Mouse (Mus musculus) kidney, postnatal 36 days (tissue): Measurements from ENCODE around the gene Gna11.
A peak's percentile ranks its signal among the peaks of the same experiment; 100 is the strongest.

Experiments
- DNase-seq, 2 experiments: peaks; one replicate each; pipeline ENCODE4 v3.0.0; 2021 to 2022; ENCODE audit warnings: mixed read lengths in 2 of 2

Gna11 gene

GRCm38 (mm10) chr10:81565257-81566228, 20.6 kb upstream of the Gna11 start:
- no peak for DNase-seq

- peak; percentile 55 to 84 for DNase-seq
These were observed 19.7 kb upstream of the Gna11 start for GRCm38 (mm10) chr10:81564734-81565133.

GRCm38 (mm10) chr10:81564216-81564615, 19.2 kb upstream of the Gna11 start:
- peak; percentile 70 to 78 for DNase-seq

- no peak for DNase-seq
These were observed 18.5 kb upstream of the Gna11 start for GRCm38 (mm10) chr10:81563481-81563880.

GRCm38 (mm10) chr10:81562411-81562810, 17.4 kb upstream of the Gna11 start:
- no peak for DNase-seq

GRCm38 (mm10) chr10:81560719-81561459, 15.9 kb upstream of the Gna11 start:
- peak; percentile 65 to 73 for DNase-seq

GRCm38 (mm10) chr10:81559627-81560539, 14.9 kb upstream of the Gna11 start:
- peak; percentile 74 to 84 for DNase-seq

GRCm38 (mm10) chr10:81559163-81559626, 14.2 kb upstream of the Gna11 start, which contains the start of gene Aes:
Gene Aes, plus strand, starts transcription at chr10:81559488.
- peak; percentile 88 to 95 for DNase-seq

GRCm38 (mm10) chr10:81557491-81557890, 12.5 kb upstream of the Gna11 start:
- DNase-seq, result no peak

GRCm38 (mm10) chr10:81556282-81556681, 11.3 kb upstream of the Gna11 start:
- no peak for DNase-seq

GRCm38 (mm10) chr10:81553807-81554755, 9.1 kb upstream of the Gna11 start:
- no peak for DNase-seq

GRCm38 (mm10) chr10:81553232-81553631, 8.2 kb upstream of the Gna11 start:
- peak in 1 of 2 experiments; percentile 63 for DNase-seq

- peak; percentile 95 to 97 for DNase-seq
These were observed 6.7 kb upstream of the Gna11 start for GRCm38 (mm10) chr10:81551597-81552102.

GRCm38 (mm10) chr10:81550257-81550656, 5.3 kb upstream of the Gna11 start:
- DNase-seq, result peak; percentile 80 to 89

- DNase-seq, result no peak
These were observed 4.0 kb upstream of the Gna11 start for GRCm38 (mm10) chr10:81548944-81549343.

- no peak for DNase-seq
These were observed 2.0 kb upstream of the Gna11 start for GRCm38 (mm10) chr10:81546788-81547571.

GRCm38 (mm10) chr10:81546332-81546731, 1.3 kb upstream of the Gna11 start:
- DNase-seq, result no peak

GRCm38 (mm10) chr10:81544296-81545160, 462 bp downstream of the Gna11 start:
- peak in 1 of 2 experiments; percentile 43 for DNase-seq

GRCm38 (mm10) chr10:81543633-81544032, 1.4 kb downstream of the Gna11 start:
- DNase-seq, result no peak
